Mouse (Mus musculus) ES-Bruce4 (cell line): ENCODE measurements at regions not wholly inside any gene's neighbourhood (a gene's known extent, or its start where the extent isn't known, plus 50 kb on each side); places are given as distances from the start of the nearest gene placed in this dataset.

Experiments
- CTCF ChIP-seq: IDR thresholded peaks from one replicate; pipeline ENCODE4 v1.8.1; 2011; ENCODE audit warnings: low read depth, low read length
- EP300 ChIP-seq: IDR thresholded peaks from 2 replicates; pipeline ENCODE4 v1.6.1; 2011; ENCODE audit warnings: low read depth, low read length; ENCODE audit not compliant: insufficient read depth
- POLR2A ChIP-seq: IDR thresholded peaks from one replicate; pipeline ENCODE4 v1.8.1; 2011; ENCODE audit warnings: low read length; ENCODE audit not compliant: insufficient read depth

DNA sequence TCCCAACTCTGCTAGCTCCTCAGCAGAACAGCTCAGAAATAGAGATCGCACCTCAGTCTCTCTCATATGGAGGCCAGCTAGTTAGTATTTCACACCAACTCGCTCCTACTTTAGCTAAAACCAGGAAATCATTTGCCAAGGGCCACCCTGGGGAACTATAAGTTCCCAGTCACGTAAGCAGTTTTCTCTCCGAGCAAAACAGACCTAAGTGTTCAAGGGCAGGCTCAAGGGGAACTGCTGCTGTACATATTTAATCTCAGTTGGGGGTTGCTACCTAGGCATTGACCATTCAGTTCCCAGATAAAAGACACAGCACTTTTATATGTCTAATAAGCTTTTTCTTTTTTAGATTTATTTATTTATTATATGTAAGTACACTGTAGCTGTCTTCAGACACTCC, 93.5 kb upstream of the Cpm start:
- TF ChIP-seq POLR2A, result no peak
- TF ChIP-seq CTCF, result no peak
- no peak for TF ChIP-seq EP300
